Mouse (Mus musculus): Measurements from ENCODE around the gene Tmem234. TPM values are rescaled to one million over a fixed set of nuclear protein-coding genes. Genes with fewer than 3 reads are reported as not detected.

Gene Tmem234
- polyA plus RNA-seq, 1 experiment from 2014 or later: 164 TPM

DNA sequence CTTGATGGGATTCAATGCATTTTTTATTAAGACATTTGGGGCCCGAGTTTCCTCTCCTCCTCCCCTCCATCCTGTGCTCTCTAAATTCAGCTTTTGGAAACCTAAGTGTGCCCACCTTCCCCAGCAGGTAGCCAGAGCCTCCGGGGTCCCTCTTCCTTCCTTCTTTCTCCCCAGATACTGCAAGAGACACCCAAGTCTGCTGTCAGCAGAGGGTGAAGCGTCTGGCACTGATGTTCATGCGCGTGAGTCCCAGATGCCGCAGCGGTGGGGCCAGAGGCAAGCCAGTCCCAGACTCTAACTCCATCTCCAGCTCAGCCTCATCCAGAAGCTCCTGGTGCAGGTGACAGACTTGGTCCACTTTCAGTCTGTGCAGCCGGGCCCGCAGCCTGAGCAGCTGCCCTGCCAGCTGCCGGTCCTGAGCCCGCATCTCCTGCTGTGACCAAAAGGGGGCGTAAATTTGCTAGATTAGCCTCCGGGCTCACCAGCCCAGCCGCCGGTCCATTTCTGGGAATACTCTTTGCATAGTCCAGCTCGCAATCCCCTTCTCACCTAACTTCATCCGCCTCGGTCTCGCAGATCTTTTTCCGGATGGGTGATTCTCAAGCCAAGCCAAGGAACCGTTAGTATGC lies 23.5 kb upstream of the Tmem234 start:
- H3K9ac ChIP-seq (replicated peaks; ENCODE audit: low read depth, low read length): no peak overlapping the region
- peak; percentile 33; the same call in 1 of the 2 replicates for ATAC-seq
- H3K9me3 ChIP-seq (ENCODE audit: control insufficient read depth, low read length): no peaks in the 10 kb centered on the region
- H3K27ac ChIP-seq (ENCODE audit: low read length): no peak overlapping the region
- 28% methylated on average over 21 of the region's 21 CpGs for WGBS
- no peaks in the 10 kb centered on the region for H3K27me3 ChIP-seq (replicated peaks; ENCODE audit: control insufficient read depth, insufficient read depth, low read length)
- peak overlapping the region; percentile 18; the same call in 1 of the 2 replicates for H3K4me2 ChIP-seq (ENCODE audit: low read length)
- H3K4me3 ChIP-seq (replicated peaks; ENCODE audit: low read length): no peak overlapping the region
- no peaks in the 10 kb centered on the region for H3K36me3 ChIP-seq (ENCODE audit: control insufficient read depth, insufficient read depth)
- H3K4me1 ChIP-seq (replicated peaks; ENCODE audit: control insufficient read depth, insufficient read depth, low read length): peaks cover 7% of the 10 kb centered on the region

DNA sequence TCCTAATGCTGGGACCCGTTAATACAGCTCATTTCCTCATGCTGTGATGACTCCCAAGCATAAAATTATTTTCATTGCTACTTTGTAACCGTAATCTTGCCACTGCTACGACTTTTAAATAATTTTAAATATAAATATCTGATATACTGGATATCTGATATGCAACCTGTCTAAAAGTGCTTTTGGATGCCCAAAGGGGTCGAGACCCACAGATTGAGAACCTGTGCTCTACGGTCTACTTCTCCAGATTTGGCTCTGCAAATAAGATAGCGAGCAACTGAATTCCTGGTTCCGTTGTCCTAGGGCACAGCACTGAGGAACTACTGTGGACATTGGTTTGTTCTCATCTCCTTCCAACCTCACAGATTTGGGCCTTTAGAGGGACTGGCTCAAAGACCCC lies 22.8 kb upstream of the Tmem234 start:
- no peaks in the 10 kb centered on the region for H3K9me3 ChIP-seq (ENCODE audit: control insufficient read depth, low read length)
- 87% methylated on average over 7 of the region's 7 CpGs for WGBS

DNA sequence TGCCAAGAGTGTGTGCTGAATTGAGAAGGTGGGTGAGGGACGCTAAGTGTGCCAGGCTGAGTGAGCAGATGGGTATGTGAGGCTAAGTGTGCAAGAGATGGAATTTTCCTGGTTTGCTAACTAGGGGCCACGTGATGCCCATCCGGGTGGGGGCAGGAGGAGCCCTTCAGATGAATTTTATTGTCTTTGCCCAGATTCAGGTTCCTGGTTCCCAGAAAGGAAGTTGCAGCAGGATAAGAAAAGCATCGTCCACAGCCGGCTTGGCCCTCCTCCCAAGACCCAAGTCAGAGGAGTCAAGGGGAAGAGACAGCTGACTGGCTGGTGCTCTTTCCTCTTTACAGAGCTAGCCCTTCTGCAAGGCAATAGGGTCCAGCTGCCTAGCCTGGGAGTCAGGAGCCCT lies 22.0 kb upstream of the Tmem234 start, which contains the start of gene Fam167b:
Fam167b (minus strand) TSS at position 84 of the 400 bp plus-strand sequence.
- Histone ChIP-seq H3K9ac (replicated peaks; ENCODE audit: low read depth, low read length) (no peak within 1 kb of the TSS), H3K4me3 (replicated peaks; ENCODE audit: low read length) (no peak within 1 kb of the TSS), H3K27me3 (replicated peaks; ENCODE audit: control insufficient read depth, insufficient read depth, low read length) (no peaks in the 10 kb centered on the region), H3K36me3 (ENCODE audit: control insufficient read depth, insufficient read depth) (no peaks in the 10 kb centered on the region), H3K27ac (ENCODE audit: low read length) (no peak within 1 kb of the TSS), H3K9me3 (ENCODE audit: control insufficient read depth, low read length) (no peaks in the 10 kb centered on the region), H3K4me2 (ENCODE audit: low read length) (no peak within 1 kb of the TSS), H3K4me1 (replicated peaks; ENCODE audit: control insufficient read depth, insufficient read depth, low read length) (peaks cover 7% of the 10 kb centered on the region)
- 90% methylated on average over 5 of the region's 5 CpGs for WGBS
- ATAC-seq: no peak

More for the DNA sequence above, 22.8 kb upstream of the Tmem234 start:
- Histone ChIP-seq H3K27ac (ENCODE audit: low read length) (no peak overlapping the region), H3K4me2 (ENCODE audit: low read length) (no peak overlapping the region), H3K4me3 (replicated peaks; ENCODE audit: low read length) (no peak overlapping the region), H3K36me3 (ENCODE audit: control insufficient read depth, insufficient read depth) (no peaks in the 10 kb centered on the region), H3K27me3 (replicated peaks; ENCODE audit: control insufficient read depth, insufficient read depth, low read length) (no peaks in the 10 kb centered on the region), H3K4me1 (replicated peaks; ENCODE audit: control insufficient read depth, insufficient read depth, low read length) (peaks cover 7% of the 10 kb centered on the region), H3K9ac (replicated peaks; ENCODE audit: low read depth, low read length) (no peak overlapping the region)
- no peak for ATAC-seq

DNA sequence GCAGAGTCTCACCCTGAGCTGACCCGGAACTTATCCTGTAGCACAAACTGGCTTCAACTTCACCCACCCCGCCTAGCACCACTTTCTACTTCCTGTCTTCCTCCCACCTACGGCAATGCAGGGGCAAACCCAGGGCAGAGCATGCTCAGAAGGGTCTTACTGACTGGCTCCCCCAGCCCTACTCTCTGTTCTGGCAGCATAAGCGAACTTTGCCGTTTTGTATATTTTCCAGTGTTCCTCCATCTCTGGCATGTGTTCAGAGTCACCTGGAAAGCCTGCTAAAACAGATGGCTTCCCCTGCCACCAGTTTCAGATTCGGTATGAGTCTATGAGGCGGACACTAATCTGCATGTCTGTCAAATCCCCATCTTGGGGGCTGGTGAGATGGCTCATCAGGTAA lies 20.1 kb upstream of the Tmem234 start:
- Histone ChIP-seq H3K9me3 (ENCODE audit: control insufficient read depth, low read length) (no peaks in the 10 kb centered on the region), H3K27me3 (replicated peaks; ENCODE audit: control insufficient read depth, insufficient read depth, low read length) (no peaks in the 10 kb centered on the region), H3K27ac (ENCODE audit: low read length) (no peak overlapping the region), H3K4me3 (replicated peaks; ENCODE audit: low read length) (no peak overlapping the region), H3K4me2 (ENCODE audit: low read length) (no peak overlapping the region), H3K9ac (replicated peaks; ENCODE audit: low read depth, low read length) (no peak overlapping the region), H3K36me3 (ENCODE audit: control insufficient read depth, insufficient read depth) (no peaks in the 10 kb centered on the region), H3K4me1 (replicated peaks; ENCODE audit: control insufficient read depth, insufficient read depth, low read length) (peaks cover 14% of the 10 kb centered on the region)
- 68% methylated on average over 7 of the region's 7 CpGs for WGBS
- no peak for ATAC-seq

DNA sequence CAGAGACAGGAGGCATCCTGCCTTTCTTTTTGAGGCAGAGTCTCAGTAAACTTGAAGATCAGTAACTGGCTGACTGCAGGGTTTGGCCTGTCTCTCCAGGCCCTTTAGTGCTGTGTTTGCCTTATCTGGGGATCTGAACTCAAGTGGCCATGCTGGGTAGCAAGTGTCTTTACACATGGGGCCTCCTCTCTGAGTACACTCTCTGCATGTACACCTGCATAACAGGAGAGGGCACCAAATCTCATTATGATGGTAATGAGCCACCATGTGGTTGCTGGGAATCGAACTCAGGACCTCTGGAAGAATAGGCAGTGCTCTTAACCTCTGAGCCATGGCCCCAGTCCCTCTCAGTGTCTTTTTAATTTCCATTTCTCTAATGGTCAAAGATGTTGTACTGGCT lies 18.2 kb upstream of the Tmem234 start:
- 79% methylated on average over 1 of the region's 1 CpGs for WGBS

DNA sequence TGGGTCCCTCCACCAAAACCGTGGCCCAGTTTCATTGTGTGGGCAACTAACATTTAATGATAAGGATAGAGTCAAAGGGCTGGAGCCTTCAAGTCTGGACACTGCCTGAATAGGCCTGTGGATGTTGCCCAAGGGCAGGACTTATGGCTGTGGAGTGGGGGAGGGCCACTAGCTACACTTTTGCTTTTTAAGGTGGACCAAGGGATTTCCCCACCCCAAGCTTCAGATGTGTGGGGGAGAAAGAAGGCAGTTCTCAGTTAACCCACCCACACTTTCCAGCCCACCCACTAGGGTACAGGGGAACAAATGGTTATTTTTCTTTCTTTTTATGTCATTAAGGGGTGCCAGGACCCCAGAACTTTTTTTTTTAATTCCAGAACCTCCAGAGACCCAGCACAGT lies 16.1 kb upstream of the Tmem234 start:
- H3K4me3 ChIP-seq (replicated peaks; ENCODE audit: low read length): no peak overlapping the region

More for the DNA sequence above, 18.2 kb upstream of the Tmem234 start:
- Histone ChIP-seq H3K9me3 (ENCODE audit: control insufficient read depth, low read length) (no peaks in the 10 kb centered on the region), H3K27me3 (replicated peaks; ENCODE audit: control insufficient read depth, insufficient read depth, low read length) (no peaks in the 10 kb centered on the region), H3K4me3 (replicated peaks; ENCODE audit: low read length) (no peak overlapping the region), H3K9ac (replicated peaks; ENCODE audit: low read depth, low read length) (no peak overlapping the region), H3K36me3 (ENCODE audit: control insufficient read depth, insufficient read depth) (no peaks in the 10 kb centered on the region), H3K27ac (ENCODE audit: low read length) (no peak overlapping the region), H3K4me2 (ENCODE audit: low read length) (no peak overlapping the region), H3K4me1 (replicated peaks; ENCODE audit: control insufficient read depth, insufficient read depth, low read length) (peaks cover 9% of the 10 kb centered on the region)
- no peak for ATAC-seq

DNA sequence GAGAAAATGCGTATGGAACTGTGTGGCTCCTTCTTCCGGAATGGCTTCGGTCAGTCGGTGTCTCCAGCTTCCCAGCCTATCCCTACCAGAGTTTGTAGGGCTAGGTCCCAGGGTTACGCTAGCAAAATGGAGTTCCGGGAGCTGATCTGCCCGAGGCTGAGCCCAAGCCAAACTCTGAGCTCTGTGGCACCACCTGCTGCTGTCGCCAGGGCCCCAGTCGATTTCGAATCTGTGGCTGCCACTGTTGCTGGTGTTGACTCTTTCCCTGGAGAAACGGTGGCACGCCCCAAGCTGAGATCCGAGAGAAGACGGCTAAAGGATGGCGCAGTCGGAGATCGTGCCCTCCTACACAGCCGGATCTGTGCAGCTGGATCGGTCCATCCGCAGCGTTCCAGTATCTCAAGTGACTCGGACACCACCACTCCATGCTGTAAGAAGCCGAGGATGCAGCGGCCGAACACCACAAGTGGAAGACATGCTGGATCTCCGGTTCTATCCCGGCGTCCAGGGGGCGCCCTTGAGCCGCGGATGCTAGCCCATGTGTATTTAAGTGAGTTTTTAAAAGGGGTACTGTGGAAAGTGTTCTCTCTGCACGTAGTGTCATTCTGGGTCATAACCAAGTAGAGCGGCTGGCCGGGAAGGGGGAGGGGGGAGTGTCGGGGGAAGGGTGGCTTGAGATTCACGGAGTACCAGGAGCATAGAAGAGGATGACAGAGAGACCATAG lies 15.4 kb upstream of the Tmem234 start:
- 1% methylated on average over 36 of the region's 36 CpGs for WGBS
- no peaks in the 10 kb centered on the region for H3K36me3 ChIP-seq (ENCODE audit: control insufficient read depth, insufficient read depth)

More for the DNA sequence above, 16.1 kb upstream of the Tmem234 start:
- Histone ChIP-seq H3K27ac (ENCODE audit: low read length) (no peak overlapping the region), H3K4me2 (ENCODE audit: low read length) (no peak overlapping the region; the same call in 1 of the 2 replicates), H3K9ac (replicated peaks; ENCODE audit: low read depth, low read length) (no peak overlapping the region; the same call in 1 of the 2 replicates), H3K4me1 (replicated peaks; ENCODE audit: control insufficient read depth, insufficient read depth, low read length) (peaks cover 7% of the 10 kb centered on the region), H3K9me3 (ENCODE audit: control insufficient read depth, low read length) (no peaks in the 10 kb centered on the region), H3K27me3 (replicated peaks; ENCODE audit: control insufficient read depth, insufficient read depth, low read length) (no peaks in the 10 kb centered on the region), H3K36me3 (ENCODE audit: control insufficient read depth, insufficient read depth) (no peaks in the 10 kb centered on the region)
- ATAC-seq: no peak
- WGBS: 74% methylated on average over 1 of the region's 1 CpGs

DNA sequence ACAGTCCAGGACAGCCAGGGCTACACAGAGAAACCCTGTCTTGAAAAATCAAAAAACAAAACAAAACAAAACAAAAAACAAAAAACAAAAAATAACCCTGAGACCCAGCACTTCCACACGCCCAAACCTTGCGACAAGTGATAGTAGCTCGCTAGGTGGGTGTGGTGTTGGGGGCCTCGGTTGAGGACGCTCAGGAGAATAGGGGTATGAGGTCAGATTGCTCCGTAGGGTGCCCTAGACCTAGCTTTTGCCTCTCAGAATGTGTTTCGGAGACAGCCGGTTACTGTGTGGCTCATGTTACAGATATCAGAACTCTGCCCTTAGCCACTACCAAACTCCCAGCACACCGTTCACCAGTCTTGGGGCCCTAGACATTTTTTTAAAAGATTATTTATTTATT lies 14.7 kb upstream of the Tmem234 start:
- H3K27ac ChIP-seq (ENCODE audit: low read length): no peak overlapping the region
- peaks cover 7% of the 10 kb centered on the region; the same call in 1 of the 2 replicates for H3K36me3 ChIP-seq (ENCODE audit: control insufficient read depth, insufficient read depth)
- no peak overlapping the region for H3K9ac ChIP-seq (replicated peaks; ENCODE audit: low read depth, low read length)
- H3K4me3 ChIP-seq (replicated peaks; ENCODE audit: low read length): no peak overlapping the region
- H3K9me3 ChIP-seq (ENCODE audit: control insufficient read depth, low read length): no peaks in the 10 kb centered on the region
- H3K4me2 ChIP-seq (ENCODE audit: low read length): no peak overlapping the region
- peaks cover 7% of the 10 kb centered on the region for H3K4me1 ChIP-seq (replicated peaks; ENCODE audit: control insufficient read depth, insufficient read depth, low read length)
- no peak for ATAC-seq
- WGBS: 82% methylated on average over 9 of the region's 9 CpGs
- no peaks in the 10 kb centered on the region for H3K27me3 ChIP-seq (replicated peaks; ENCODE audit: control insufficient read depth, insufficient read depth, low read length)

More for the DNA sequence above, 15.4 kb upstream of the Tmem234 start:
- Histone ChIP-seq H3K9me3 (ENCODE audit: control insufficient read depth, low read length) (no peaks in the 10 kb centered on the region), H3K4me3 (replicated peaks; ENCODE audit: low read length) (peak overlapping the region; percentile 41), H3K4me2 (ENCODE audit: low read length) (peak overlapping the region; percentile 61), H3K4me1 (replicated peaks; ENCODE audit: control insufficient read depth, insufficient read depth, low read length) (peaks cover 7% of the 10 kb centered on the region), H3K27ac (ENCODE audit: low read length) (no peak overlapping the region), H3K9ac (replicated peaks; ENCODE audit: low read depth, low read length) (peak overlapping the region; percentile 50), H3K27me3 (replicated peaks; ENCODE audit: control insufficient read depth, insufficient read depth, low read length) (no peaks in the 10 kb centered on the region)
- peak; percentile 52 for ATAC-seq

DNA sequence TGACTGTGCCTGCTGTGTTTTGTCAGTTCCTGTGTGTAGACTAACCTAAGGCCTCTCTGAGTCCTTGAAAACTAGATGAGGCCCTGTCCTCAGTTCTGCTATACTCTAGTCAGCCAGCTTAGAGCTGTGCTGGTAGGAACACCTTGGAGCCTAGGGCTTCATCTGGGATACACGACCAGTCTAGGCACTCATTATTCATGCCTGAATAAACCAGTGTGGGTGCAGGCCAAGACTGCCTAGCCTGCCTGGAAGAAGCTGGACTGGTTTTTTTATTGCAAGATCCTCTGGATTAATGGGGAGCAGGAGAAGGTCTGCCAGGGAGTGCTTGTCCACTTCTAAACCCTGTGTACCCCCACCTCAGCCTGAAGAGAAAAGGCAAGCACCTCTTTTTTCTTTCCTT lies 13.5 kb upstream of the Tmem234 start:
- H3K4me3 ChIP-seq (replicated peaks; ENCODE audit: low read length): no peak overlapping the region
- no peak overlapping the region for H3K9ac ChIP-seq (replicated peaks; ENCODE audit: low read depth, low read length)
- no peak overlapping the region for H3K4me2 ChIP-seq (ENCODE audit: low read length)
- 10% methylated on average over 1 of the region's 1 CpGs for WGBS
- no peaks in the 10 kb centered on the region for H3K9me3 ChIP-seq (ENCODE audit: control insufficient read depth, low read length)
- H3K36me3 ChIP-seq (ENCODE audit: control insufficient read depth, insufficient read depth): peaks cover 17% of the 10 kb centered on the region
- no peak overlapping the region for H3K27ac ChIP-seq (ENCODE audit: low read length)
- no peaks in the 10 kb centered on the region for H3K27me3 ChIP-seq (replicated peaks; ENCODE audit: control insufficient read depth, insufficient read depth, low read length)
- peaks cover 7% of the 10 kb centered on the region for H3K4me1 ChIP-seq (replicated peaks; ENCODE audit: control insufficient read depth, insufficient read depth, low read length)
- ATAC-seq: no peak
